Mouse (Mus musculus) midbrain, embryonic 15.5 days (tissue): ENCODE measurements around the gene Rabep2. TPM values are rescaled to one million over a fixed set of nuclear protein-coding genes. Genes with fewer than 3 reads are reported as not detected.

Source experiments
- ATAC-seq: fragments of 200-750 bp; cut with Nextera tagmentation; replicated peaks from 2 replicates; pipeline ENCODE4 v1.8.0; 2017; ENCODE audit warnings: moderate TSS enrichment
- H3K27ac ChIP-seq: fragments of 300-500 bp; sonication (generic); 2 replicates; pipeline ENCODE4 v1.5.1; 2015; ENCODE audit warnings: mild to moderate bottlenecking, inconsistent platforms
- H3K27me3 ChIP-seq: fragments of 300-500 bp; sonication (generic); replicated peaks from 2 replicates; pipeline ENCODE4 v1.6.1; 2015; ENCODE audit warnings: inconsistent platforms
- H3K36me3 ChIP-seq: fragments of 300-500 bp; sonication (generic); replicated peaks from 2 replicates; pipeline ENCODE4 v1.6.1; 2015; ENCODE audit warnings: inconsistent platforms
- H3K4me1 ChIP-seq: fragments of 300-500 bp; sonication (generic); 2 replicates; pipeline ENCODE4 v1.6.1; 2015; ENCODE audit warnings: inconsistent platforms
- H3K4me2 ChIP-seq: fragments of 300-500 bp; sonication (generic); 2 replicates; pipeline ENCODE4 v1.6.1; 2015; ENCODE audit warnings: inconsistent platforms, mild to moderate bottlenecking, moderate library complexity
- H3K4me3 ChIP-seq: fragments of 300-500 bp; sonication (generic); 2 replicates; pipeline ENCODE4 v1.5.1; 2015; ENCODE audit warnings: mild to moderate bottlenecking, inconsistent platforms
- H3K9ac ChIP-seq: fragments of 300-500 bp; sonication (generic); 2 replicates; pipeline ENCODE4 v1.6.1; 2015; ENCODE audit warnings: mild to moderate bottlenecking, inconsistent platforms
- H3K9me3 ChIP-seq: fragments of 300-500 bp; sonication (generic); 2 replicates; pipeline ENCODE4 v1.6.1; 2016; ENCODE audit warnings: inconsistent platforms
- WGBS: fragments of 180-500 bp; shearing (Covaris S2); methylation state at CpG from one replicate; pipeline ENCODE4 v1.1.7; 2015; ENCODE audit warnings: mixed read lengths; 5-methylcytosine and 5-hydroxymethylcytosine counted together
- polyA plus RNA-seq: library from polyadenylated mRNA; unstranded; fragments of >200 nt; fragmentation: Nextera tagmentation; extraction: Ambion mirVana; gene quantifications from 2 replicates; pipeline ENCODE4 v1.2.1, GENCODE M21; 2015

The Rabep2 gene
- polyA plus RNA-seq, 1 experiment from 2014 or later, result 28.7 TPM

DNA sequence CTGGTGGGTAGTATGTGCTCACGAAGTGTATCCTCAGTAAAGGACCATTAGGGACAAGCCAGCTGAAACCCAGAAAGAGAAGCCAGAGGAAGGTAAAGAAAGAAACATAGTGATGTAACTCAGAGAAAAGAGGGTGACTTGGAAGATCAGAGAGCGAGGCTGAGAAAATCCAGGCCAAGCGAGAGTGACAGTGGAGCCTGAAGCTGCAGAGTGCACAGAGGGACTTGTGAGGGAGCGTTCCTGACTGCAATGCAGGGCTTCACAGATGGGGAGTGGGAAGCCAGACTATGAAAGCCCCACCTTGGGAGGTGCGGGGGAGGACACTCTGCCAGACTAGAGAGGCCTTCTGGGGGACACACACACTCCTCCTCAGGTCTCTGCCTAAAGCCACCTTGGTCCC is 29.7 kb downstream of the Rabep2 start:
- Histone ChIP-seq H3K4me3 (no peak overlapping the region), H3K27me3 (0 out of 2 replicates have a peak, but pooled peaks cover 3% of the 10 kb centered on the region), H3K4me2 (no peak overlapping the region), H3K27ac (no peak overlapping the region), H3K9ac (no peak overlapping the region), H3K36me3 (no peaks in the 10 kb centered on the region), H3K4me1 (no peaks in the 10 kb centered on the region), H3K9me3 (no peaks in the 10 kb centered on the region)
- 81% methylated on average over 5 of the region's 5 CpGs for WGBS
- ATAC-seq, result no peak

DNA sequence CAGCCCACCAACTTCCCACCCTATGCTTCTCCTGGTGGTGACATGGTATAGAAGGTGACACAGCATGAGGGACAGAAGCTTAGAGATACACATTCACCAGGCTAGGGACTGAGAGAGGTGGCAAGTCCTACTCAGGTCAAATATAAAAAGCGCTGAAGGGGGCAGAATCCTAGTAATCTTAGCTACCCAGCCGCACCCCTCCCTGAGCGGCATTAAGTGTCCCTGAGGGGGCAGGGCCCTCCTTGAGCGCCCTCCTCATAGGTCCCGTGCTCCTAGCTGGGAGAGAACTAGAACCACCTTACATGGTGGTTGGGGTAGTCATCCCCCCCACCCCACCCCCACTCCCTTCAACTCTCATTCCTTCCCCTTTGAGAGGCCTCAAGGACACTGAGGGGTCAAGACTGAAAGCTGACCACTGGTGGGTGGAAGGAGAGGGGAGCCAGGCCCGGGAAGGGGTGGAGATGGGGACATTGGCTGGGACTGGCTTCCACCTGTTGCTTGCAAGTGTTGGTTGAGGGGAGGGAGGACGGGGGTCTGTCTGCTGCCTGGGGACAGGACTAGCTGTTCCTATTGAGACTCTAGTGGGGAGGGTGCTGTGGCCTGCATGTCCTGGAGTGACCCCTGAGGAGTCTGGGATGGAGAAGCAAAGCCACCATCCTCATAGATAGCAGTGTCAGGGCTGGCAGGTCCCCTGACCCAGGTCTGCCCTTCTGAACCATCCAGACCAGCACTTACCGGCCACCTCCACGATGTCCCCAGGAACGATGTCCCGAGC is 30.5 kb downstream of the Rabep2 start:
- Histone ChIP-seq H3K27me3 (0 out of 2 replicates have a peak, but pooled peaks cover 3% of the 10 kb centered on the region), H3K9ac (no peak overlapping the region), H3K4me1 (no peaks in the 10 kb centered on the region), H3K4me2 (no peak overlapping the region), H3K27ac (no peak overlapping the region), H3K9me3 (no peaks in the 10 kb centered on the region), H3K4me3 (no peak overlapping the region), H3K36me3 (no peaks in the 10 kb centered on the region)
- 79% methylated on average over 11 of the region's 11 CpGs for whole genome bisulfite sequencing
- no peak for ATAC-seq

DNA sequence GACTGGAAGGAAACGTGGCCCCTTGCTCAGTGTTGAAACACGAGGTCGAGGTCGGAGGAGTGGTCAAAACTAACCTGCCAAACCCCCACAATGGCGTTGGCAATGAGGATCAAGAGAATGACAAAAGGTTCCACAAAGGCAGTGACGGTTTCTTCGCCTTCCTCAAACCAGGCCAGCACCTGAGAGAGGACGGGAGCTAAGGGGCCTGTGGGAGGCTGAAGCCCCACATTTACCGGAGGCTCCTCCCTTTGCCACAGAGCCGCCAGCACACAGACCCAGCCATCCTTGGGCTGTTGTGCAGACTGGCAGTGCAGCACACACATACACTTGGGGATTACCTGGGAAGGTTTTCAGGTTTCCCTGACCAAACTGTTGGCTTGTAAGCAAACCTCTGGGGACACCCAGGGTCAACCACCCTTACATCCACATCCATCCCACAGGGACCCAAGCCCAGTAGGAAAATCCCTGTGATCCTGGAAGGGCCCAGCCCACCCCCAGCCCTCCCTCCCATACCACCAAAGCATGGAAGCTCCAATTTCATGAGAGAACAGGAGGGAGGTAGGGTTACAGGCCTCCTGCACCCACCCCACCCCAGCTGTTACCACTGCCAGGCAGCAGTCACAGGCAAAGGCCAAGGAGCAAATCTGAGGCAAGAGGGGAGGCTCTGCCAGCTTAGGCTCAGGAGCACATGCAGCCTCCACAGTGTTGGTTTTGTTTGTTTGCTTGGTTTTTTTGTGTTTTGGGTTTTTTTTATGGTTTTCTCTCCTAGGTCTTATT is 32.3 kb downstream of the Rabep2 start:
- no peaks in the 10 kb centered on the region for H3K4me1 ChIP-seq
- no peak overlapping the region for H3K4me3 ChIP-seq
- no peak for ATAC-seq
- WGBS, result 58% methylated on average over 10 of the region's 10 CpGs
- H3K27ac ChIP-seq, result no peak overlapping the region
- no peak overlapping the region for H3K4me2 ChIP-seq
- H3K9me3 ChIP-seq, result no peaks in the 10 kb centered on the region
- H3K36me3 ChIP-seq, result no peaks in the 10 kb centered on the region
- H3K27me3 ChIP-seq, result 0 out of 2 replicates have a peak, but pooled peaks cover 3% of the 10 kb centered on the region
- no peak overlapping the region for H3K9ac ChIP-seq

DNA sequence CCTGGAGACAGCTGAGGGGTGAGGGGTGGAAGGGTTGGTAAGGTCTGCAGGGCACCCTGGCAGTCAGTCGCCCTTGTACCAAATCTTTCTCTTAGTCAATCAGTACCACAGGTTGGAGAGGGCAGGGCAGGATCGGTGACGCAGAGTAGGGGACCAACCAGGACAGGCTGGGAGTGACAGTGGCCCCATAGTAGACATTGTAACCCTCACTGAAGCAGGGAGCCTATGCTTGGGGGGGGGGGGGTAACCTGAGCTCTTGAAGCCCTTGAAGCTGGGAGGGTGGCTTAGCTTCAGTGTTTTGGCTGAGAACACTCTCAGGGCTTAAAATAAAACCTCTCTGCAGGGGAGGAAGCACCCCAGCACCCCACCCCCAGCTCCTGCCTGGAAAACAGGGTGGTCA is 33.1 kb downstream of the Rabep2 start:
- WGBS, result 56% methylated on average over 3 of the region's 3 CpGs
- Histone ChIP-seq H3K36me3 (no peaks in the 10 kb centered on the region), H3K9ac (no peak overlapping the region), H3K4me2 (no peak overlapping the region), H3K4me3 (no peak overlapping the region), H3K4me1 (no peaks in the 10 kb centered on the region), H3K27ac (no peak overlapping the region), H3K27me3 (0 out of 2 replicates have a peak, but pooled peaks cover 3% of the 10 kb centered on the region), H3K9me3 (no peaks in the 10 kb centered on the region)
- ATAC-seq, result no peak

DNA sequence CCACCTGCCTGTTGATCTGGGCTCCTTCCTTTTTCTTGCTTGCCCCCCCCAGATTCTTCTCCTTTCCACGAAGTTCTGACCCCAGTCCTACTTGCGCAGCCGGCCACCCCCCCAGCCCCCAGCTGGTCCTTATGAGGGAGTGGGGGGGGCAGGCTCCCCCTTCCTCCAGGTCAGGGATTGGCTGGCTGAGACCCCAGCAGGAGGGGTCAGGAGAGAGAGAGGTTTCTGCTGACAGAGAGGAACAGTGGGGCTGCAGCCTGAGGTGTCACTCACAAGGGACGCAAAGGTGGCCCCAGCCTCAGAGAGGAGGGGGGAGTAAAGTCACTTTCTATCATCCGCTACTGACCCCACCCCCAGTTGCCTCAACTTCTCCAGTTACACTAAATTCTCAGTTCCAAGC is 34.4 kb downstream of the Rabep2 start, which contains the start of gene Atp2a1:
Gene Atp2a1, minus strand, starts transcription at position 105 of the 400 bp plus-strand sequence.
- Histone ChIP-seq H3K9ac (no peak within 1 kb of the TSS), H3K36me3 (peaks cover 11% of the 10 kb centered on the region; the same call in 1 of the 2 replicates), H3K4me3 (no peak within 1 kb of the TSS), H3K4me1 (no peaks in the 10 kb centered on the region), H3K9me3 (no peaks in the 10 kb centered on the region), H3K27me3 (0 out of 2 replicates have a peak, but pooled peaks cover 3% of the 10 kb centered on the region), H3K4me2 (no peak within 1 kb of the TSS), H3K27ac (no peak within 1 kb of the TSS)
- ATAC-seq, result no peak
- WGBS, result 48% methylated on average over 5 of the region's 5 CpGs

DNA sequence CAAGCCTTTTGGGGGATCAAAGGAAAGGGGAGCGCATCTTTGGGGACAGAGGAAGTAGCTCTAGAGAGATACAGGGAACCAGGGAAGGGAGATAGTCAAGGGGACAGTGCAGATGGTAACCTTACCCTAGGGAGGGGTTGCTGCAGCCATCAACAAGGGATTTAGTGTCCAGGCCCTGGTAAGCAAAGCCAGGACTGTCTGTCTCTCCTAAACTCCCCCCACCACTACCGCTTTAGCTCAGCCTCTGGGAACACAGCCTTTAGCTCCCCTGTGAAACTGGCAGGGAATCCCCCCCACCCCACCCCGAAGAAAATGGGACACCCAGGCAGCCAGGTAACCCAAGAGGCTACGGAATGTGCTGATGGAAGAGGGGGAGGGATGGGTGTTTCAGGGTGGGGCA is 35.0 kb downstream of the Rabep2 start:
- Histone ChIP-seq H3K27ac (no peak overlapping the region), H3K4me1 (no peaks in the 10 kb centered on the region), H3K4me2 (no peak overlapping the region), H3K9me3 (no peaks in the 10 kb centered on the region), H3K9ac (no peak overlapping the region), H3K27me3 (0 out of 2 replicates have a peak, but pooled peaks cover 3% of the 10 kb centered on the region), H3K36me3 (peaks cover 16% of the 10 kb centered on the region; the same call in 1 of the 2 replicates), H3K4me3 (no peak overlapping the region)
- 63% methylated on average over 4 of the region's 4 CpGs for WGBS
- no peak for ATAC-seq

DNA sequence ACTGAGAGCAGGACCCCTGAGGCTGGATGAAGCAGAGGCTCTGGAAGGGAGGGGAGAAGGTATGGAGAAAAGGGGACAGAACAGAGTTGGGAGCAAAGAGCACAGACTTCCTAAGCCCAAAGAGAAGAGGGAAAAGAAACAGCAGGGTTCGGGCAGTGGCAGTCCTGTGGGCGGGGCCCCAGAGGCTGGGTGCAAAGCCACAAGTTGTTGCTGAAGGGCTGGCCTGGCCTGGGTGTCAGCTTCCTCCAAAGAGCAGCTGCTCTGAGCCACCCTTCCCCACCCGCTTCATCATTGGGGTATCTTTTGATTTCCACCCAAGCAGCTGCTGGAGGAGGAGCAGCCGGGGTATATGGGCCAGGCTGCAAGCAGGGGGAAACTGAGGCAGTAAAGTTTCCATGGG is 35.6 kb downstream of the Rabep2 start:
- 0 out of 2 replicates have a peak, but pooled peaks cover 3% of the 10 kb centered on the region for H3K27me3 ChIP-seq
- H3K4me1 ChIP-seq, result no peaks in the 10 kb centered on the region
- WGBS, result 61% methylated on average over 4 of the region's 4 CpGs
- H3K9ac ChIP-seq, result no peak overlapping the region
- H3K9me3 ChIP-seq, result no peaks in the 10 kb centered on the region
- no peak overlapping the region for H3K4me3 ChIP-seq
- H3K27ac ChIP-seq, result no peak overlapping the region
- H3K4me2 ChIP-seq, result no peak overlapping the region
- peaks cover 21% of the 10 kb centered on the region; the same call in 1 of the 2 replicates for H3K36me3 ChIP-seq
- ATAC-seq, result no peak

DNA sequence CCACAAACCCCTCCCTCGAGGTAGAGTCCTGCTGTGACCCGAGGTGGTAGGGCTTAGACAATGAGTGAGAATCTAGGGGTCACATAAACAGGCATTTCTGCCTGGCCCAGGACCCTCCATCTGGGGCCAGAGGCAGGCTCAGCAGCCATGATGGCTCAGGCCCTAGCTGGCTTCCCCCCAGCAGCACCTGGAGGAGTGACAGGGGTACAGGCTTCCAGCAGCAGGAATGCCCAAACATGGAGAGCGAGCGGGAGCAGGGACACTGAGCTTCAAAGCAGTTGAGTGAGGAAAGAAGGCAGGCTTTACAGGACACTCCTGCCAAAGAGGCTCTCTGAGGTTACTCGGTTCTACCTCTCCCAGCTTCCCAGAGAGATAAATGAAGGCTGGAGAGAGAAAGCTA is 36.3 kb downstream of the Rabep2 start:
- 56% methylated on average over 5 of the region's 5 CpGs for WGBS
- peaks cover 26% of the 10 kb centered on the region; the same call in 1 of the 2 replicates for H3K36me3 ChIP-seq
- 0 out of 2 replicates have a peak, but pooled peaks cover 3% of the 10 kb centered on the region for H3K27me3 ChIP-seq
- H3K4me1 ChIP-seq, result no peaks in the 10 kb centered on the region
- no peak for ATAC-seq
- H3K4me3 ChIP-seq, result no peak overlapping the region
- H3K9ac ChIP-seq, result no peak overlapping the region
- no peaks in the 10 kb centered on the region for H3K9me3 ChIP-seq
- H3K4me2 ChIP-seq, result no peak overlapping the region
- no peak overlapping the region for H3K27ac ChIP-seq

DNA sequence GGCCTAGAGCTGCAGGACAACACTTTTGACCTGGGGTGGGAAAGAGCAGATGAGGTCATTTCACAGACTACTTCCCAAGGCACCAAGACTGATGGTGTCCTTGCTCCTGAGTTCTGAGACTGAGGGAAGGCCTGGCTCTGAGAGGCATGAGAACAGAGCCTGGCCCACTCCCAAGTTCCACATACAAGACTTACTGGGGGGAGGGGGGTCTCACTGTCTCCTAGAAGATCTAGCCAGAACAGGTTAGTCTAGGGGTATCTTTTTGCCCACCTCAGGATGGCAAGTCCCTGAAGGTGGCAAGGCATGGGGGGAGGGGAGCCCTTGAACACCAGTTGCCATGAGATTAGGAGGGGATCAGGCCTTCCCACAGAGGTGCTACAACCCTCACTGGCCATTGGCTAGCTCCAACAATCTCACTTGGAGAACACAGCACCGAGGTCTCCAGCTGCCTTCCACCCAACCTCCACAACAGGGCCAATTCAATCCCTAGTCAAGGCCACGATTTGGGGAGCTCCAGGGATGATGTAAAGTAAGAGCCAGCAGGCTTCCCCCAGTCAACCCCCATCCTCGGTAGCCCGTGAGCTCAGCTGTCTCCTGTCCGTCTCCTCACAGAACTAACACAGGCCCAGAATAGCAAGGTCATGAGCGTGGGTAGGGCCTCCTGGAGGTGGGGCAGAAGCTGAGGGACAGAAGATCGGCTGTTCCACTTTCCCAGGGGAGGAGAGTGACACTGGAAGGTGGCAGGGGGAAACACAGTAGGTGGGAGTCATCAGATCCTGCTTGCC is 36.9 kb downstream of the Rabep2 start:
- WGBS, result 60% methylated on average over 7 of the region's 7 CpGs
- H3K9ac ChIP-seq, result no peak overlapping the region
- H3K27me3 ChIP-seq, result 0 out of 2 replicates have a peak, but pooled peaks cover 3% of the 10 kb centered on the region
- H3K4me3 ChIP-seq, result no peak overlapping the region
- peaks cover 31% of the 10 kb centered on the region; the same call in 1 of the 2 replicates for H3K36me3 ChIP-seq
- H3K4me1 ChIP-seq, result no peaks in the 10 kb centered on the region
- no peak overlapping the region for H3K27ac ChIP-seq
- H3K9me3 ChIP-seq, result no peaks in the 10 kb centered on the region
- no peak overlapping the region for H3K4me2 ChIP-seq
- ATAC-seq, result no peak

DNA sequence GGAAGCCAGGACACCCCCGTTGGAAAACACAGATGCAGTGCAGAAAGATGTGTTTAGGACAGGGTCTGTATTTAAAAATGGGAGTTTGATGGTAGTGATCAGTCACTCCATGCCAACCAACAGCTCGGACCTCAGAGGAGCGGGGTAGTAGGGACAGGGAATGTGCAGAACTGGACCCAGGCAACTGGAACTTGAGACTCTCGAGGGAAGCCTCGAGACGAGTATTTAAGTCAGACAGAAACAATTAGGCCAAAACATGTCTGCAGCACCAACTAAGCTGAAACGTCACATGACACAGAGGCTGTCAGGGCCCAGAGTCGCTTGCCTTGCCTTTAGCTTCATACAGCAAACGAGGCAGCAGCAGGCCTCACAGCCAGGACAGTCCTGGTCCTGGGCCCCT is 37.6 kb downstream of the Rabep2 start:
- H3K4me1 ChIP-seq, result no peaks in the 10 kb centered on the region
- H3K9ac ChIP-seq, result no peak overlapping the region
- 81% methylated on average over 9 of the region's 9 CpGs for WGBS
- 0 out of 2 replicates have a peak, but pooled peaks cover 3% of the 10 kb centered on the region for H3K27me3 ChIP-seq
- H3K9me3 ChIP-seq, result no peaks in the 10 kb centered on the region
- H3K36me3 ChIP-seq, result peaks cover 36% of the 10 kb centered on the region
- H3K4me3 ChIP-seq, result no peak overlapping the region
- no peak overlapping the region for H3K27ac ChIP-seq
- ATAC-seq, result no peak
- no peak overlapping the region for H3K4me2 ChIP-seq

DNA sequence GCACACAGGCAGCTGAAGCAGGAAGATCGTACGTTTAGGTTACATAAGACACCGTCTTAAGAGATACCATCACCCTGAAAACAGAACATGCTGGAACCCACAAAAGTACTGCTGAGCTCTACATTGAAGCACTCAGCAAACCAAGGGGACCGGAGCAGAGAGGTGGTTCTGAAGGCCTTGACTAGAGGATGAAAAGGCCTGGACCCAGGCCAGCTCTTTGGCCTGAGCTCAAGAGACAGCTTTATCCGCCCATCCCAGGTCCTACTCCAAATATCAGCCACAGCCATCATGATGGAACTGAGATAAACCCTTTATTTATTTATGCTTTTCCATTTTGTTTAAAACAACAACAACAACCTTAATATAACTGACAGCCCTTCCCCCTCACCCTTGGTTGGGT is 38.1 kb downstream of the Rabep2 start:
- peaks cover 42% of the 10 kb centered on the region for H3K36me3 ChIP-seq
- no peak overlapping the region for H3K4me3 ChIP-seq
- H3K4me1 ChIP-seq, result no peaks in the 10 kb centered on the region
- H3K27ac ChIP-seq, result no peak overlapping the region
- no peaks in the 10 kb centered on the region for H3K9me3 ChIP-seq
- H3K27me3 ChIP-seq, result 0 out of 2 replicates have a peak, but pooled peaks cover 3% of the 10 kb centered on the region
- H3K4me2 ChIP-seq, result no peak overlapping the region
- WGBS, result 95% methylated on average over 5 of the region's 5 CpGs
- ATAC-seq, result no peak
- H3K9ac ChIP-seq, result no peak overlapping the region

DNA sequence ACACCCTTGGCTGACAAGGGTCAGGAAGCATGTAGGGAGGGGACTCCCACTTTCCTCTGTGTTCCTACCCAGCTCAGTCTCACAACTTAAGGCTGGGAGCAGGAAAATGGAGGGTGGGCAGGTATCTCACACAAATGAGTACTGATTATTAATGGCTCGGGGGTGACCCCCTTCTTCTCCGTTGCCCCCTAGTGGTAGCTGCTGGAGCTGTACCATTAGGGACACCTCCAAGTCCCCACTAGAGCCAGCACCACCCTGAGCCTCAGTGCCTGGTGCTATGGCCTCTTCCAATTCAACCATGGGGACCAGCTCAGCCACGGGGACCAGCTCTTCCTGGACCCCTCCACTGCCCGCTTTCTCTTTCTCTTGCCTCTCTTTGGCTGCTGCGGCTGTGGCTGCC is 38.7 kb downstream of the Rabep2 start:
- Histone ChIP-seq H3K27me3 (0 out of 2 replicates have a peak, but pooled peaks cover 3% of the 10 kb centered on the region), H3K36me3 (peaks cover 47% of the 10 kb centered on the region), H3K4me3 (no peak overlapping the region), H3K4me2 (no peak overlapping the region), H3K9ac (no peak overlapping the region), H3K4me1 (no peaks in the 10 kb centered on the region), H3K27ac (no peak overlapping the region), H3K9me3 (no peaks in the 10 kb centered on the region)
- ATAC-seq, result no peak
- WGBS, result 72% methylated on average over 5 of the region's 5 CpGs
